Mouse (Mus musculus): ENCODE data around the gene Vcam1. TPM values are rescaled to one million over a fixed set of nuclear protein-coding genes. Genes with fewer than 3 reads are reported as not detected.
A peak's percentile ranks its signal among the peaks of the same experiment; 100 is the strongest.

Vcam1 gene
- total RNA-seq (2014; rRNA removed) (16.9 and 20.1 TPM in 2 replicates), polyA plus RNA-seq (2012; rRNA removed) (0.71 and 1.9 TPM in 2 replicates)

- Histone ChIP-seq H3K4me1 (ENCODE audit: control insufficient read depth, insufficient read depth, low read length) (peaks cover 16% of the 10 kb centered on the region), H3K9ac (ENCODE audit: low read depth, low read length) (peak within 1 kb of the TSS; percentile 54; the same call in 1 of the 2 replicates), H3K27ac (replicated peaks; ENCODE audit: insufficient read depth, low read depth, low read length) (peak within 1 kb of the TSS; percentile 46), H3K79me2 (ENCODE audit: control insufficient read depth, insufficient read depth, low read length) (no peaks in the 10 kb centered on the region), H3K4me3 (ENCODE audit: insufficient read depth, low read depth, low read length) (peak within 1 kb of the TSS; percentile 65), H3K36me3 (ENCODE audit: control insufficient read depth, insufficient read depth, low read length) (no peaks in the 10 kb centered on the region), H3K27me3 (ENCODE audit: control insufficient read depth, insufficient read depth, low read length) (no peaks in the 10 kb centered on the region)
- DNase-seq (ENCODE audit: extremely low read depth, low read depth, low spot score), result peak; percentile 30
- TF ChIP-seq CTCF (IDR thresholded peaks at IDR 0.05; ENCODE audit: low read depth, low read length) (no peak), POLR2A (IDR thresholded peaks at IDR 0.05; ENCODE audit: extremely low read depth, insufficient read depth, low read length) (no peak)
- WGBS, result under 1% methylated on average over 9 of the region's 9 CpGs
These were observed at the start of gene Vcam1 for GRCm38 (mm10) chr3:116129259-116129738. Gene Vcam1, minus strand, starts transcription at chr3:116129688.

GRCm38 (mm10) chr3:116175106-116175505 is 45.6 kb upstream of the Vcam1 start:
- Histone ChIP-seq H3K79me2 (ENCODE audit: control insufficient read depth, insufficient read depth, low read length) (no peaks in the 10 kb centered on the region), H3K9ac (ENCODE audit: low read depth, low read length) (no peak overlapping the region), H3K4me1 (ENCODE audit: control insufficient read depth, insufficient read depth, low read length) (peaks cover under 1% of the 10 kb centered on the region; the same call in 1 of the 2 replicates), H3K27ac (replicated peaks; ENCODE audit: insufficient read depth, low read depth, low read length) (no peak overlapping the region), H3K36me3 (ENCODE audit: control insufficient read depth, insufficient read depth, low read length) (no peaks in the 10 kb centered on the region), H3K4me3 (ENCODE audit: insufficient read depth, low read depth, low read length) (no peak overlapping the region), H3K27me3 (ENCODE audit: control insufficient read depth, insufficient read depth, low read length) (no peaks in the 10 kb centered on the region)
- TF ChIP-seq CTCF (IDR thresholded peaks at IDR 0.05; ENCODE audit: low read depth, low read length) (no peak), POLR2A (IDR thresholded peaks at IDR 0.05; ENCODE audit: extremely low read depth, insufficient read depth, low read length) (no peak)
- WGBS, result 94% methylated on average over 6 of the region's 6 CpGs
- DNase-seq (ENCODE audit: extremely low read depth, low read depth, low spot score), result no peak

GRCm38 (mm10) chr3:116171461-116171860 is 42.0 kb upstream of the Vcam1 start:
- no peaks in the 10 kb centered on the region for H3K79me2 ChIP-seq (ENCODE audit: control insufficient read depth, insufficient read depth, low read length)
- no peak for DNase-seq (ENCODE audit: extremely low read depth, low read depth, low spot score)
- H3K27me3 ChIP-seq (ENCODE audit: control insufficient read depth, insufficient read depth, low read length), result no peaks in the 10 kb centered on the region
- no peak overlapping the region for H3K27ac ChIP-seq (replicated peaks; ENCODE audit: insufficient read depth, low read depth, low read length)
- no peak overlapping the region for H3K9ac ChIP-seq (ENCODE audit: low read depth, low read length)
- 86% methylated on average over 5 of the region's 5 CpGs for WGBS
- H3K4me1 ChIP-seq (ENCODE audit: control insufficient read depth, insufficient read depth, low read length), result no peaks in the 10 kb centered on the region
- H3K36me3 ChIP-seq (ENCODE audit: control insufficient read depth, insufficient read depth, low read length), result no peaks in the 10 kb centered on the region
- no peak overlapping the region for H3K4me3 ChIP-seq (ENCODE audit: insufficient read depth, low read depth, low read length)
- TF ChIP-seq POLR2A (IDR thresholded peaks at IDR 0.05; ENCODE audit: extremely low read depth, insufficient read depth, low read length) (no peak), CTCF (IDR thresholded peaks at IDR 0.05; ENCODE audit: low read depth, low read length) (no peak)

GRCm38 (mm10) chr3:116168056-116168455 is 38.6 kb upstream of the Vcam1 start:
- no peak for DNase-seq (ENCODE audit: extremely low read depth, low read depth, low spot score)
- Histone ChIP-seq H3K9ac (ENCODE audit: low read depth, low read length) (no peak overlapping the region), H3K27ac (replicated peaks; ENCODE audit: insufficient read depth, low read depth, low read length) (no peak overlapping the region), H3K4me3 (ENCODE audit: insufficient read depth, low read depth, low read length) (no peak overlapping the region), H3K79me2 (ENCODE audit: control insufficient read depth, insufficient read depth, low read length) (no peaks in the 10 kb centered on the region), H3K27me3 (ENCODE audit: control insufficient read depth, insufficient read depth, low read length) (no peaks in the 10 kb centered on the region), H3K36me3 (ENCODE audit: control insufficient read depth, insufficient read depth, low read length) (no peaks in the 10 kb centered on the region), H3K4me1 (ENCODE audit: control insufficient read depth, insufficient read depth, low read length) (no peaks in the 10 kb centered on the region)
- 95% methylated on average over 2 of the region's 2 CpGs for WGBS
- TF ChIP-seq CTCF (IDR thresholded peaks at IDR 0.05; ENCODE audit: low read depth, low read length) (no peak), POLR2A (IDR thresholded peaks at IDR 0.05; ENCODE audit: extremely low read depth, insufficient read depth, low read length) (no peak)

- H3K27ac ChIP-seq (replicated peaks; ENCODE audit: insufficient read depth, low read depth, low read length), result no peak overlapping the region
- TF ChIP-seq CTCF (IDR thresholded peaks at IDR 0.05; ENCODE audit: low read depth, low read length) (no peak), POLR2A (IDR thresholded peaks at IDR 0.05; ENCODE audit: extremely low read depth, insufficient read depth, low read length) (no peak)
- no peak overlapping the region for H3K4me3 ChIP-seq (ENCODE audit: insufficient read depth, low read depth, low read length)
- H3K27me3 ChIP-seq (ENCODE audit: control insufficient read depth, insufficient read depth, low read length), result no peaks in the 10 kb centered on the region
- WGBS, result 88% methylated on average over 8 of the region's 8 CpGs
- no peaks in the 10 kb centered on the region for H3K36me3 ChIP-seq (ENCODE audit: control insufficient read depth, insufficient read depth, low read length)
- no peaks in the 10 kb centered on the region for H3K4me1 ChIP-seq (ENCODE audit: control insufficient read depth, insufficient read depth, low read length)
- H3K79me2 ChIP-seq (ENCODE audit: control insufficient read depth, insufficient read depth, low read length), result no peaks in the 10 kb centered on the region
- DNase-seq (ENCODE audit: extremely low read depth, low read depth, low spot score), result no peak
- no peak overlapping the region for H3K9ac ChIP-seq (ENCODE audit: low read depth, low read length)
These were observed 36.8 kb upstream of the Vcam1 start for GRCm38 (mm10) chr3:116166296-116166695.

GRCm38 (mm10) chr3:116165030-116165429 is 35.5 kb upstream of the Vcam1 start:
- no peaks in the 10 kb centered on the region for H3K4me1 ChIP-seq (ENCODE audit: control insufficient read depth, insufficient read depth, low read length)
- no peak overlapping the region for H3K9ac ChIP-seq (ENCODE audit: low read depth, low read length)
- H3K4me3 ChIP-seq (ENCODE audit: insufficient read depth, low read depth, low read length), result no peak overlapping the region
- H3K27me3 ChIP-seq (ENCODE audit: control insufficient read depth, insufficient read depth, low read length), result no peaks in the 10 kb centered on the region
- no peak for TF ChIP-seq POLR2A (IDR thresholded peaks at IDR 0.05; ENCODE audit: extremely low read depth, insufficient read depth, low read length)
- TF ChIP-seq CTCF (IDR thresholded peaks at IDR 0.05; ENCODE audit: low read depth, low read length), result no peak
- WGBS, result 55% methylated on average over 1 of the region's 1 CpGs
- peak; percentile 24 for DNase-seq (ENCODE audit: extremely low read depth, low read depth, low spot score)
- no peaks in the 10 kb centered on the region for H3K79me2 ChIP-seq (ENCODE audit: control insufficient read depth, insufficient read depth, low read length)
- no peak overlapping the region for H3K27ac ChIP-seq (replicated peaks; ENCODE audit: insufficient read depth, low read depth, low read length)
- H3K36me3 ChIP-seq (ENCODE audit: control insufficient read depth, insufficient read depth, low read length), result no peaks in the 10 kb centered on the region
